Mouse (Mus musculus): ENCODE measurements at regions not wholly inside any gene's neighbourhood (a gene's known extent, or its start where the extent isn't known, plus 50 kb on each side); places are given as distances from the start of the nearest gene placed in this dataset.
A peak's percentile ranks its signal among the peaks of the same experiment; 100 is the strongest.

GRCm38 (mm10) chr2:61436591-61436990 lies 141.8 kb upstream of the Tank start:
- Histone ChIP-seq H3K9me3 (no peaks in the 10 kb centered on the region), H3K9ac (no peak overlapping the region), H3K27ac (no peak overlapping the region), H3K4me3 (replicated peaks) (no peak overlapping the region), H3K27me3 (replicated peaks) (no peaks in the 10 kb centered on the region), H3K4me2 (replicated peaks) (no peak overlapping the region), H3K4me1 (replicated peaks) (no peaks in the 10 kb centered on the region), H3K36me3 (no peaks in the 10 kb centered on the region)
- 86% methylated on average over 3 of the region's 3 CpGs for WGBS
- ATAC-seq = no peak

GRCm38 (mm10) chr2:61407881-61408280 lies 170.5 kb upstream of the Tank start:
- 93% methylated on average over 7 of the region's 7 CpGs for WGBS

GRCm38 (mm10) chr2:61406104-61406751 lies 172.2 kb upstream of the Tank start:
- Histone ChIP-seq H3K27ac (no peak overlapping the region), H3K9ac (no peak overlapping the region)

More at GRCm38 (mm10) chr2:61407881-61408280, 170.5 kb upstream of the Tank start:
- no peak overlapping the region for H3K9ac ChIP-seq
- H3K9me3 ChIP-seq = no peaks in the 10 kb centered on the region
- no peak for ATAC-seq
- no peaks in the 10 kb centered on the region for H3K36me3 ChIP-seq
- H3K27ac ChIP-seq = no peak overlapping the region
- H3K4me2 ChIP-seq (replicated peaks) = no peak overlapping the region
- no peaks in the 10 kb centered on the region; the same call in 1 of the 2 replicates for H3K4me1 ChIP-seq (replicated peaks)
- no peak overlapping the region for H3K4me3 ChIP-seq (replicated peaks)
- no peaks in the 10 kb centered on the region for H3K27me3 ChIP-seq (replicated peaks)

GRCm38 (mm10) chr2:61405261-61405660 lies 173.1 kb upstream of the Tank start:
- H3K27ac ChIP-seq = no peak overlapping the region
- no peak for ATAC-seq
- H3K9me3 ChIP-seq = no peaks in the 10 kb centered on the region
- no peaks in the 10 kb centered on the region for H3K27me3 ChIP-seq (replicated peaks)
- H3K4me2 ChIP-seq (replicated peaks) = no peak overlapping the region
- peaks cover 3% of the 10 kb centered on the region; the same call in 1 of the 2 replicates for H3K4me1 ChIP-seq (replicated peaks)
- H3K9ac ChIP-seq = no peak overlapping the region
- no peak overlapping the region for H3K4me3 ChIP-seq (replicated peaks)
- H3K36me3 ChIP-seq = no peaks in the 10 kb centered on the region
- WGBS = 43% methylated on average over 4 of the region's 4 CpGs

More at GRCm38 (mm10) chr2:61406104-61406751, 172.2 kb upstream of the Tank start:
- WGBS = 81% methylated on average over 8 of the region's 8 CpGs
- H3K36me3 ChIP-seq = no peaks in the 10 kb centered on the region
- no peak for ATAC-seq
- peaks cover 3% of the 10 kb centered on the region; the same call in 1 of the 2 replicates for H3K4me1 ChIP-seq (replicated peaks)
- no peaks in the 10 kb centered on the region for H3K27me3 ChIP-seq (replicated peaks)
- no peak overlapping the region for H3K4me3 ChIP-seq (replicated peaks)
- H3K9me3 ChIP-seq = no peaks in the 10 kb centered on the region
- no peak overlapping the region for H3K4me2 ChIP-seq (replicated peaks)

- 9% methylated on average over 15 of the region's 15 CpGs for WGBS
- Histone ChIP-seq H3K36me3 (no peaks in the 10 kb centered on the region), H3K4me3 (replicated peaks) (peak overlapping the region; percentile 29; the same call in 1 of the 2 replicates), H3K4me2 (replicated peaks) (peak overlapping the region; percentile 53), H3K9me3 (no peaks in the 10 kb centered on the region), H3K27ac (no peak overlapping the region), H3K27me3 (replicated peaks) (no peaks in the 10 kb centered on the region), H3K9ac (no peak overlapping the region), H3K4me1 (replicated peaks) (peaks cover 3% of the 10 kb centered on the region; the same call in 1 of the 2 replicates)
- ATAC-seq = 0 out of 2 replicates have a peak, but pooled peaks have one; percentile 12
Measured at GRCm38 (mm10) chr2:61402588-61403487, 175.5 kb upstream of the Tank start.

GRCm38 (mm10) chr2:61401636-61402587 lies 176.5 kb upstream of the Tank start:
- H3K27me3 ChIP-seq (replicated peaks) = no peaks in the 10 kb centered on the region
- peaks cover 3% of the 10 kb centered on the region; the same call in 1 of the 2 replicates for H3K4me1 ChIP-seq (replicated peaks)
- peak overlapping the region; percentile 29 for H3K4me3 ChIP-seq (replicated peaks)
- no peaks in the 10 kb centered on the region for H3K9me3 ChIP-seq
- ATAC-seq = peak; percentile 79
- peak overlapping the region; percentile 39; the same call in 1 of the 2 replicates for H3K27ac ChIP-seq
- no peaks in the 10 kb centered on the region for H3K36me3 ChIP-seq
- peak overlapping the region; percentile 17; the same call in 1 of the 2 replicates for H3K9ac ChIP-seq
- peak overlapping the region; percentile 55 for H3K4me2 ChIP-seq (replicated peaks)
- WGBS = under 1% methylated on average over 21 of the region's 21 CpGs

- Histone ChIP-seq H3K4me2 (replicated peaks) (no peak overlapping the region), H3K4me1 (replicated peaks) (peaks cover 3% of the 10 kb centered on the region; the same call in 1 of the 2 replicates), H3K27ac (no peak overlapping the region), H3K36me3 (no peaks in the 10 kb centered on the region), H3K4me3 (replicated peaks) (no peak overlapping the region), H3K9me3 (no peaks in the 10 kb centered on the region), H3K9ac (no peak overlapping the region), H3K27me3 (replicated peaks) (no peaks in the 10 kb centered on the region)
- ATAC-seq = no peak
- WGBS = 74% methylated on average over 9 of the region's 9 CpGs
Measured at GRCm38 (mm10) chr2:61398633-61399032, 179.8 kb upstream of the Tank start.

GRCm38 (mm10) chr2:61389622-61390021 lies 188.8 kb upstream of the Tank start:
- Histone ChIP-seq H3K27ac (no peak overlapping the region), H3K4me3 (replicated peaks) (no peak overlapping the region), H3K4me2 (replicated peaks) (no peak overlapping the region), H3K27me3 (replicated peaks) (no peaks in the 10 kb centered on the region), H3K9ac (no peak overlapping the region), H3K36me3 (no peaks in the 10 kb centered on the region), H3K9me3 (no peaks in the 10 kb centered on the region), H3K4me1 (replicated peaks) (no peaks in the 10 kb centered on the region)
- no peak for ATAC-seq

- no peaks in the 10 kb centered on the region for H3K4me1 ChIP-seq (replicated peaks)
- ATAC-seq = no peak
- 67% methylated on average over 1 of the region's 1 CpGs for WGBS
Measured at GRCm38 (mm10) chr2:61389207-61389606, 189.2 kb upstream of the Tank start.

GRCm38 (mm10) chr2:61387561-61387960 lies 190.8 kb upstream of the Tank start:
- H3K4me3 ChIP-seq (replicated peaks) = no peak overlapping the region
- H3K27ac ChIP-seq = no peak overlapping the region
- no peaks in the 10 kb centered on the region for H3K36me3 ChIP-seq
- H3K4me1 ChIP-seq (replicated peaks) = no peaks in the 10 kb centered on the region
- 44% methylated on average over 5 of the region's 5 CpGs for WGBS
- no peak overlapping the region for H3K9ac ChIP-seq
- no peak for ATAC-seq
- no peaks in the 10 kb centered on the region for H3K27me3 ChIP-seq (replicated peaks)
- no peak overlapping the region for H3K4me2 ChIP-seq (replicated peaks)
- no peaks in the 10 kb centered on the region for H3K9me3 ChIP-seq

More at GRCm38 (mm10) chr2:61389207-61389606, 189.2 kb upstream of the Tank start:
- Histone ChIP-seq H3K4me2 (replicated peaks) (no peak overlapping the region), H3K9me3 (no peaks in the 10 kb centered on the region), H3K27me3 (replicated peaks) (no peaks in the 10 kb centered on the region), H3K9ac (no peak overlapping the region), H3K27ac (no peak overlapping the region), H3K36me3 (no peaks in the 10 kb centered on the region), H3K4me3 (replicated peaks) (no peak overlapping the region)

- WGBS = 88% methylated on average over 5 of the region's 5 CpGs
- H3K9me3 ChIP-seq = no peaks in the 10 kb centered on the region
- no peaks in the 10 kb centered on the region for H3K4me1 ChIP-seq (replicated peaks)
- no peaks in the 10 kb centered on the region for H3K27me3 ChIP-seq (replicated peaks)
- H3K36me3 ChIP-seq = no peaks in the 10 kb centered on the region
- H3K27ac ChIP-seq = no peak overlapping the region
- no peak overlapping the region for H3K4me3 ChIP-seq (replicated peaks)
- no peak overlapping the region for H3K4me2 ChIP-seq (replicated peaks)
- H3K9ac ChIP-seq = no peak overlapping the region
- ATAC-seq = no peak
Measured at GRCm38 (mm10) chr2:61386966-61387365, 191.4 kb upstream of the Tank start.
